Mouse (Mus musculus) kidney, embryonic 15.5 days (tissue): ENCODE measurements around the gene Mypop. TPM values are rescaled to one million over a fixed set of nuclear protein-coding genes. Genes with fewer than 3 reads are reported as not detected.

Source experiments
- ATAC-seq: fragments of 200-750 bp; cut with Nextera tagmentation; replicated peaks from 2 replicates; pipeline ENCODE4 v1.8.0; 2017; ENCODE audit warnings: moderate TSS enrichment; ENCODE audit not compliant: low FRiP score
- H3K27ac ChIP-seq: fragments of 300-500 bp; sonication (generic); 2 replicates; pipeline ENCODE4 v1.5.1; 2015; ENCODE audit warnings: mild to moderate bottlenecking, inconsistent platforms
- H3K27me3 ChIP-seq: fragments of 300-500 bp; sonication (generic); 2 replicates; pipeline ENCODE4 v1.6.1; 2015; ENCODE audit warnings: inconsistent platforms
- H3K36me3 ChIP-seq: fragments of 300-500 bp; sonication (generic); 2 replicates; pipeline ENCODE4 v1.6.1; 2015; ENCODE audit warnings: inconsistent platforms
- H3K4me1 ChIP-seq: fragments of 300-500 bp; sonication (generic); 2 replicates; pipeline ENCODE4 v1.6.1; 2015; ENCODE audit warnings: inconsistent platforms
- H3K4me2 ChIP-seq: fragments of 300-500 bp; sonication (generic); 2 replicates; pipeline ENCODE4 v1.6.1; 2015; ENCODE audit warnings: moderate library complexity, mild to moderate bottlenecking, inconsistent platforms
- H3K4me3 ChIP-seq: fragments of 300-500 bp; sonication (generic); replicated peaks from 2 replicates; pipeline ENCODE4 v1.5.1; 2015; ENCODE audit warnings: mild to moderate bottlenecking, inconsistent platforms
- H3K9ac ChIP-seq: fragments of 300-500 bp; sonication (generic); 2 replicates; pipeline ENCODE4 v1.6.1; 2015; ENCODE audit warnings: mild to moderate bottlenecking, inconsistent platforms
- H3K9me3 ChIP-seq: fragments of 300-500 bp; sonication (generic); replicated peaks from 2 replicates; pipeline ENCODE4 v1.6.1; 2016; ENCODE audit warnings: inconsistent platforms
- WGBS: fragments of 180-500 bp; shearing (Covaris S2); methylation state at CpG from one replicate; pipeline ENCODE4 v1.1.7; 2015; ENCODE audit warnings: mixed read lengths; 5-methylcytosine and 5-hydroxymethylcytosine counted together
- polyA plus RNA-seq: library from polyadenylated mRNA; unstranded; fragments of >200 nt; fragmentation: Nextera tagmentation; extraction: Ambion mirVana; gene quantifications from 2 replicates; pipeline ENCODE4 v1.2.1, GENCODE M21; 2015

Gene Mypop
- polyA plus RNA-seq, 1 experiment from 2014 or later: 3.5 TPM

DNA sequence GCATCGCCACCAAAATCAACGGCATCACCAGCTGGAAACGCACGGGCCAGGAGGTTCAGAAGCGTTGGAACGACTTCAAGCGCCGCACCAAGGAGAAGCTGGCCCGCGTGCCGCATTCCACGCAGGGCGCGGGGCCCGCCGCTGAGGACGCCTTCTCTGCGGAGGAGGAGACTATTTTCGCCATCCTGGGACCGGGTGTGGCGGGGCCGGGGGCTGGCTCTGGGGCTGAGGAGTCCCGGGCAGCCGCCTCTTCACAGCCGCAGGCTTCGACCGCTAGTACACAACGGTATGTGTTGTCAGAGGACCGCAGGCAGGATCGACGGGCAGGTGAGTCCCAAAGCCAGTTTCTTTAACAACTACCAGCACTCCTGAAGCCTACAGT lies 1.2 kb downstream of the Mypop start:
- 3% methylated on average over 31 of the region's 31 CpGs for WGBS
- H3K4me1 ChIP-seq: peaks cover 36% of the 10 kb centered on the region
- H3K4me3 ChIP-seq: peak overlapping the region; percentile 55
- no peak for ATAC-seq
- H3K36me3 ChIP-seq: peaks cover 24% of the 10 kb centered on the region
- no peaks in the 10 kb centered on the region for H3K9me3 ChIP-seq
- peaks cover 27% of the 10 kb centered on the region for H3K27me3 ChIP-seq
- no peak overlapping the region for H3K27ac ChIP-seq
- H3K4me2 ChIP-seq: peak overlapping the region; percentile 92
- peak overlapping the region; percentile 59 for H3K9ac ChIP-seq

DNA sequence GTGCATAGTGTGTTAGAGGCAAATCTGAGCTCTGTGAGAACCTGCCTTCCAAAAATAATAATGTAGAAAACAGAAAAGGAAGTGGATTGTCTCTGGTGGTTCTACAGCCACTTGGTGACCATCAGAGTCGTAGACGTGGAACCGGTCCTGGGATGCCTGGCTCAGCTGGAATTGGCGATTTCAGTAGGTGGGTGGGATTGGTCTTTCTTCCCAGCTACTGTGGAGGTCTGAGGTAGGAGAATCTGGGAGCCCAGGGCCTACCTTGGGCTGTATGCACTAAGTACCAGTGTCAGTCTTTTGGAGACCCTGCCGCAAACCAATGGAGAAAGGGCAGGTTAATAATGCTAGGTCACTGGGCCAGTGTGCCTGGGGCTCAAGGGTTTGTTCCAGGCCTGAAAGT lies 2.0 kb downstream of the Mypop start:
- H3K36me3 ChIP-seq: peaks cover 31% of the 10 kb centered on the region
- H3K9me3 ChIP-seq: no peaks in the 10 kb centered on the region
- 91% methylated on average over 5 of the region's 5 CpGs for WGBS
- ATAC-seq: no peak
- peaks cover 36% of the 10 kb centered on the region for H3K4me1 ChIP-seq
- H3K9ac ChIP-seq: no peak overlapping the region
- peak overlapping the region; percentile 92 for H3K4me2 ChIP-seq
- H3K27me3 ChIP-seq: peaks cover 27% of the 10 kb centered on the region
- peak overlapping the region; percentile 55; the same call in 1 of the 2 replicates for H3K4me3 ChIP-seq
- no peak overlapping the region for H3K27ac ChIP-seq

DNA sequence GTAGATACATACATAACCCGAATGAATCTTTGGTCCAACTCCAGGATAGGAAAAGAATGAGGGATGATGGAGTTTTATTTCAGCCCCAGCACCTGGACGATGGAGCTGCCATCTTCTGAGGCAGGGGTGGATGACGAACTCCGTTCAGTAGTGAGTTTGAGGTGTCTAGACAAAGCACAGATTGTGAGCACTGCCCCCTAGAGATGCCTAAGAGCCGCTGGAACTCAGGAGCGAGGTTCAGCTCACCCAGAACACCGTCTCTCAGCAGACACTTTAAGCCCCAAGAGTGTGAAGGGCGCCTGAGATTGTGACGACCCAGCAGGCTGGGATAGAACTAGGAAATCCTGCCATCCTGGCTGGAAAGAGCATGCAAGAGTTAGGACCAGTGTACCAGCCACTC lies 7.8 kb downstream of the Mypop start:
- Histone ChIP-seq H3K4me3 (no peak overlapping the region), H3K27me3 (no peaks in the 10 kb centered on the region), H3K9ac (no peak overlapping the region), H3K27ac (no peak overlapping the region), H3K9me3 (no peaks in the 10 kb centered on the region), H3K4me2 (no peak overlapping the region), H3K4me1 (peaks cover 40% of the 10 kb centered on the region), H3K36me3 (peaks cover 26% of the 10 kb centered on the region)
- 46% methylated on average over 9 of the region's 9 CpGs for WGBS
- no peak for ATAC-seq

DNA sequence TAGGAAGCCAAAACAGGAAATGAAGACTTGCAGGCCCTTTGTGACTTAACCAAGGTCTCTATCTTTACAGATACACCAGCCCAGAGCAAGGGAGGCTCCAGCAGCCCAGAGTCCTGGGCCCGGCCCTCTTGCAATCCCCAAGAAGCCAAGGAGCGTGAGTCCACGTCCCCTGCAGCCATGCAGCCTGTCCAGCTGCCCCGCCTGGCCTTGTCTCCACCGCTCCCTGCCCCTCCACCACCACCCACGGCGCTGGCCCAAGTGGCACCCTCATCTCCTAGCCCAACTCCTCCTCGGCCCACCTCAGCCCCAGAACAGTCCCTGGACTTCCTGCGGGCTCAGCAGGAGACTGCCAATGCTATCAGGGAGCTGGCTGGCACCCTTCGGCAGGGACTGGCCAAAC lies 9.4 kb downstream of the Mypop start:
- Histone ChIP-seq H3K4me3 (peak overlapping the region; percentile 43), H3K27ac (peak overlapping the region; percentile 74), H3K4me1 (peaks cover 45% of the 10 kb centered on the region), H3K27me3 (no peaks in the 10 kb centered on the region), H3K9me3 (no peaks in the 10 kb centered on the region), H3K36me3 (peaks cover 27% of the 10 kb centered on the region), H3K4me2 (peak overlapping the region; percentile 64), H3K9ac (peak overlapping the region; percentile 42)
- 52% methylated on average over 10 of the region's 10 CpGs for WGBS
- ATAC-seq: no peak

DNA sequence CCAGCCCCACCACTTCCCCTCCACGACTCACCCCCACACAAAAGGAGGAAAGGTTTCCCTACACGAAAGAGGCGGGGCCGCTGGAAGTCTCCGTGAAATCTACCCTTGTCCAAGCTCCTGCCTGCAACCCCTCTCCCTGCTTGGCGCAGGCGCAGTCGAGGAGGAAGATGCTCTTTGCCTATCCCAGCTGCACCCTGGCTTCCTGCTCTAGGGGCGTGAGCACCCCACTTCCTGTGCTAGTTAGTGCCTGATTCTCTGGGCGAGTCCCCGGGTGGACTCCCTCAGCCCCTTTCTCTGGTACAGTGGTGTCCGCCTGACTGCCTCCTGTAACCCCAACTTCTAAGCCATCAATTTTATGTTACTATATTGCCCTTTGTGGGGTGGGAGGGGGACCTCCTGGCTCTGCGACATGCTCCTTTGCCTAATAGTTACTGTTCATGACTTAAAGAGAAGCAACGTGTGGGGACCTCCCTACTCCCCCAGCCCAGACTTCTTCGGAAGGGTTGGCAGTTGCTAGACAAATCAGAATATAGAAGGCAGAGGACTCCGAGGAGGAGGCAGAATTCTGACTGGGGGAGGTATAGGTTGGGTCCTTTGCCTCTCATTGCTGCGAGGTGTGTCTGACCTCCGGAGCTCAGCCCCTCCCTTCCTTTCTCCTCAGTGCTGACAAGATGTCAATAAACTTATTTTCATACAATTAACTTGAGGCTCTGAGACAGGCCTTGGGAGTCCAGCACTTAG lies 10.2 kb downstream of the Mypop start:
- WGBS: 26% methylated on average over 17 of the region's 18 CpGs
- Histone ChIP-seq H3K36me3 (peaks cover 27% of the 10 kb centered on the region), H3K27me3 (no peaks in the 10 kb centered on the region), H3K27ac (peak overlapping the region; percentile 74), H3K9ac (peak overlapping the region; percentile 42), H3K4me2 (peak overlapping the region; percentile 64), H3K4me3 (peak overlapping the region; percentile 43), H3K4me1 (peaks cover 53% of the 10 kb centered on the region), H3K9me3 (no peaks in the 10 kb centered on the region)
- ATAC-seq: 0 out of 2 replicates have a peak, but pooled peaks have one; percentile 10

DNA sequence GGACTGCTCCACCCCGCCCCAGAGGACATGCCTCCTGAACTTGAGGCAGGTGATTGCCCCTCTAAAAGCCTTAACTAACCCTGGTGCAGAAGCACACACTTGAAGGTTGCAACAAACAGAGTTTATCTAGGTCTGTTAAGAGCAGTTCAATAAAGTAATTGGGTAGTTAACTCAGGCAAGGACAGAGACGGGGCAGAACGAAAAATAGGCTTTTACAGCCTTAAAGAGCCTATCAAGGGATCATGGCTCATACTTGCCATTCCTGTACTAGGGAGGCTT lies 10.7 kb downstream of the Mypop start:
- 45% methylated on average over 3 of the region's 3 CpGs for WGBS
- Histone ChIP-seq H3K4me1 (peaks cover 58% of the 10 kb centered on the region), H3K4me3 (no peak overlapping the region), H3K27me3 (no peaks in the 10 kb centered on the region), H3K27ac (peak overlapping the region; percentile 74), H3K9ac (peak overlapping the region; percentile 42; the same call in 1 of the 2 replicates), H3K36me3 (peaks cover 25% of the 10 kb centered on the region), H3K4me2 (peak overlapping the region; percentile 64), H3K9me3 (no peaks in the 10 kb centered on the region)
- no peak for ATAC-seq

DNA sequence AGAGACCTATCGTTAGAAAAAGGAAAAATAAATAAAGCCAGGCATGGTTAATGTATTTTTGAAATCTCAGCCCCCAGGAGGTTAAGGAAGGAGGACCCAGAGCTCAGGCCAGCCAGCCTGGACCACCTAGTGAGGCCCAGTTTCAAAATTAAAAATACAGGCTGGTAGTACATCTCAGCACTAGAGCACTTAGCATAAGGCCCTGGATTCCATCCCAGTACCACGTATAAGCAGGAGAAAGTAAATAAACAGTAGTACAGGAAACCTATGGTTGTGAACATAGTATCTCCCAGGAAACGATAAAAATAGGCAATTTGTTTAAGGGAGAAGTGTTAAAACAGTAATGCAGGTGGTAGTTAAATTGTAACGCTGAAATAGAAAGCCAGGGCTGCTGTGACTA lies 11.1 kb downstream of the Mypop start:
- ATAC-seq: no peak
- Histone ChIP-seq H3K27me3 (no peaks in the 10 kb centered on the region), H3K9me3 (no peaks in the 10 kb centered on the region), H3K27ac (peak overlapping the region; percentile 74), H3K4me1 (peaks cover 62% of the 10 kb centered on the region), H3K4me2 (peak overlapping the region; percentile 64), H3K4me3 (peak overlapping the region; percentile 38), H3K36me3 (peaks cover 28% of the 10 kb centered on the region), H3K9ac (peak overlapping the region; percentile 48; the same call in 1 of the 2 replicates)
- 25% methylated on average over 4 of the region's 4 CpGs for WGBS

DNA sequence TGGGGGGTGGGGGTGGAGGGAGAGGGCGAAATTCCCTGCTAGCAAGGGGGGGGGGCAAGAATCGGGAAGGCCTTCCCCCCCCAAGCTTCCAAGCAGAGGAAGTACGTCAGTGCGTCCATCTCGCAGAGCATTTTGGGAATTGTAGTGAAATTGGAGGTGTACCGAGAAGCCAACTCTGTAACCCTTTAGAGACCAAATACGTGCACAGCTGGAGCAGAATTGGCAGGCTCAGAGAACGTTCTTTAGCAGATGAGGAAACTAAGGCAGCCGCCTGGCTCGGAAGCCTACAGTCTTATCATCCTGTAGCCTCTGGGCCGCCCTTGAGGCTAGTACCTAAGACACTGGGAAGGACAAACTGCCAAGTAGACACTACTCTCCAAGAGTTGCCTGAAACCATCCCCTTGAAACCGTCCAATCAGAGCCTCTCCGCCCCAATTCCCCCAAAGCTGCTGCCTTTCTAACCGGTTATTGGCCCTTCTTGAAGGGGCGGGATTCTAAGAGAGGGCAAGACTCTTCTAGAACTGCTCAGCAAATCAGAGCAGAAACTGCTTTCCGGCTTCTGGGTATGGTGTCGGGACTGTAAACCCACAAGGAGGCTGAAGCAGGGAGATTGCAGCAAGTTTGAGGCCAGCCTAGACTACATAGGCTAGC lies 11.9 kb downstream of the Mypop start:
- H3K4me2 ChIP-seq: peak overlapping the region; percentile 64
- peak overlapping the region; percentile 48 for H3K9ac ChIP-seq
- H3K36me3 ChIP-seq: peaks cover 26% of the 10 kb centered on the region
- peak overlapping the region; percentile 84 for H3K27ac ChIP-seq
- ATAC-seq: peak; percentile 37
- H3K9me3 ChIP-seq: no peaks in the 10 kb centered on the region
- WGBS: 2% methylated on average over 17 of the region's 17 CpGs
- H3K4me1 ChIP-seq: peaks cover 70% of the 10 kb centered on the region
- H3K27me3 ChIP-seq: no peaks in the 10 kb centered on the region
- H3K4me3 ChIP-seq: peak overlapping the region; percentile 38

DNA sequence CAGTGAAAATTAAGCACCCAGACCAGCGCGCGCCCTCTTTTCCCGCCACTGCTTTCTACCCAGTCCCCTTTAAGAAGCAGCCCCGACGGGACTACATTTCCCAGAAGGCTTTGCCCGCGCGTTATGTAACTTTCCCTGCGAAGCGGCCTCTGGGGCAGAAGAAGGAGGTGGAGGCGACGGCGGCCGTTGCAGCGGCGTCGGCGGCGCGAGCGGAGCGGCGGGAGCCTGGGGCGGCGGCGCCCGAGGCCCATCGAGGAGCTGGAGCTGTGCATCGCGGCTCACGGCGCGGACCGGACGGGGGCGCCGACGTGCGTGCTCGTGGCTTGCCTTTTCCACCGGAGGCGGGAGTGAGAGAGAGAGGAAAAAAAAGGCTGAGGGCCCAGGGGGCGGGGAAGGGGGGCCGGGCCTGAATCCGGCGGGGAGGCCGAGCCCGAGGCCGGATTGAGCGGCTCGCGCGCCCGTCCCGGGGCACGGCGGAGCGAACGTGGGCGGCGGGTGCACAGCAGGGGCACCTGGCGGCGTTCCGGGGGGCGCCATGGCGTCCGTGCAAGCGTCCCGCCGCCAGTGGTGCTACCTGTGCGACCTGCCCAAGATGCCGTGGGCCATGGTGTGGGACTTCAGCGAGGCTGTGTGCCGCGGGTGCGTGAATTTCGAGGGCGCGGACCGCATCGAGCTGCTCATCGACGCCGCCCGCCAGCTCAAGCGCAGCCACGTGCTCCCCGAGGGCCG lies 13.0 kb downstream of the Mypop start, which contains the start of gene Irf2bp1:
Gene Irf2bp1 (plus strand): TSS at position 143 of the 729 bp plus-strand sequence.
- peak; percentile 53 for ATAC-seq
- H3K4me2 ChIP-seq: peak within 1 kb of the TSS; percentile 90
- H3K27me3 ChIP-seq: no peaks in the 10 kb centered on the region
- peak within 1 kb of the TSS; percentile 94 for H3K9ac ChIP-seq
- H3K4me1 ChIP-seq: peaks cover 75% of the 10 kb centered on the region
- peak within 1 kb of the TSS; percentile 98 for H3K27ac ChIP-seq
- peaks cover 26% of the 10 kb centered on the region for H3K36me3 ChIP-seq
- peak within 1 kb of the TSS; percentile 88 for H3K4me3 ChIP-seq
- no peaks in the 10 kb centered on the region for H3K9me3 ChIP-seq
- under 1% methylated on average over 78 of the region's 90 CpGs for WGBS

DNA sequence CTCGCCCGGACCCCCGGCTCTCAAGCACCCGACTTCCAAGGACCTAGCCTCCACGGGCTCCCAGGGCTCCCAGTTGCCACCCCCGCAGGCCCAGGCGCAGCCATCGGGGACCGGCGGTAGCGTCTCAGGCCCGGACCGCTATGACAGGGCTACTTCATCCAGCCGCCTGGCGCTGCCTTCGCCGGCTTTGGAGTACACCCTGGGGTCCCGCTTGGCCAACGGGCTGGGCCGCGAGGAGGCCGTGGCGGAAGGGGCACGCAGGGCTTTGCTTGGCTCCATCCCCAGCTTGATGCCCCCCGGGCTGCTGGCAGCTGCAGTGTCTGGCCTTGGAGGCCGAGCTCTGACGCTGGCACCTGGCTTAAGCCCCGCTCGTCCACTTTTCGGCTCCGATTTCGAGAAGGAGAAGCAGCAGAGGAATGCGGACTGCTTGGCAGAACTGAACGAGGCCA lies 13.6 kb downstream of the Mypop start:
- H3K27ac ChIP-seq: peak overlapping the region; percentile 98
- peaks cover 26% of the 10 kb centered on the region for H3K36me3 ChIP-seq
- H3K9me3 ChIP-seq: no peaks in the 10 kb centered on the region
- no peak for ATAC-seq
- H3K4me3 ChIP-seq: peak overlapping the region; percentile 88
- peaks cover 73% of the 10 kb centered on the region for H3K4me1 ChIP-seq
- H3K4me2 ChIP-seq: peak overlapping the region; percentile 90
- peak overlapping the region; percentile 94 for H3K9ac ChIP-seq
- no peaks in the 10 kb centered on the region for H3K27me3 ChIP-seq
- WGBS: 6% methylated on average over 34 of the region's 34 CpGs

DNA sequence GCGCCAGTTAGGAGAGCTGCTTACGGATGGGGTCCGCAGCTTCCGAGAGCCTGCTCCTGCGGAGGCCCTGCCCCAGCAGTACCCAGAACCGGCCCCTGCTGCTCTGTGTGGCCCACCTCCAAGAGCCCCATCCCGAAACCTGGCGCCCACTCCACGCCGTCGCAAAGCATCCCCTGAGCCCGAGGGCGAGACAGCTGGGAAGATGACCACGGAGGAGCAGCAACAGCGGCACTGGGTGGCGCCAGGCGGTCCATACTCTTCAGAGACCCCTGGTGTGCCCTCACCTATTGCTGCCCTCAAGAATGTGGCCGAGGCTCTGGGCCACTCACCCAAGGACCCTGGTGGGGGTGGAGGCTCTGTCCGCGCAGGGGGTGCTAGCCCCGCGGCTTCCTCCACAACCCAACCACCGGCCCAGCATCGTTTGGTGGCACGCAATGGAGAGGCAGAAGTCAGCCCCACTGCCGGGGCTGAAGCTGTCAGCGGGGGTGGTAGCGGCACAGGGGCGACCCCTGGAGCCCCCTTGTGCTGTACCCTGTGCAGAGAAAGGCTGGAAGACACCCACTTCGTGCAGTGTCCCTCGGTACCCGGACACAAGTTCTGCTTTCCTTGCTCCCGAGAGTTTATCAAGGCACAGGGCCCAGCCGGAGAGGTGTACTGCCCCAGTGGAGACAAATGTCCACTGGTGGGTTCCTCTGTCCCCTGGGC lies 14.5 kb downstream of the Mypop start:
- no peak overlapping the region for H3K27ac ChIP-seq
- peak overlapping the region; percentile 94; the same call in 1 of the 2 replicates for H3K9ac ChIP-seq
- H3K36me3 ChIP-seq: peaks cover 26% of the 10 kb centered on the region
- WGBS: 77% methylated on average over 34 of the region's 34 CpGs
- peak overlapping the region; percentile 88 for H3K4me3 ChIP-seq
- H3K27me3 ChIP-seq: no peaks in the 10 kb centered on the region
- ATAC-seq: no peak
- H3K4me2 ChIP-seq: peak overlapping the region; percentile 90
- peaks cover 67% of the 10 kb centered on the region for H3K4me1 ChIP-seq
- H3K9me3 ChIP-seq: no peaks in the 10 kb centered on the region
